Mouse (Mus musculus) common myeloid progenitor, adult 5-6 weeks (primary cell): ENCODE results near the gene Usp54. TPM values are rescaled to one million over a fixed set of nuclear protein-coding genes. Genes with fewer than 3 reads are reported as not detected.
A peak's percentile ranks its signal among the peaks of the same experiment; 100 is the strongest.

Source experiments
- ATAC-seq: replicated peaks from 2 replicates; pipeline ENCODE4 v1.8.0; 2016; ENCODE audit warnings: low read depth, mild to moderate bottlenecking, moderate TSS enrichment, inconsistent platforms; ENCODE audit not compliant: poor library complexity, severe bottlenecking
- total RNA-seq: library from RNA; stranded (forward); fragments of 200-1000, 187-1606 nt; gene quantifications from 2 replicates; pipeline ENCODE4 v1.2.3, GENCODE M21; 2017

Usp54 gene
- total RNA-seq = 8.3 and 8.6 TPM in 2 replicates

GRCm38 (mm10) chr14:20640644-20641437 lies at the start of gene Usp54:
Usp54 (minus strand) TSS chr14:20641063.
- ATAC-seq = peak; percentile 98

DNA sequence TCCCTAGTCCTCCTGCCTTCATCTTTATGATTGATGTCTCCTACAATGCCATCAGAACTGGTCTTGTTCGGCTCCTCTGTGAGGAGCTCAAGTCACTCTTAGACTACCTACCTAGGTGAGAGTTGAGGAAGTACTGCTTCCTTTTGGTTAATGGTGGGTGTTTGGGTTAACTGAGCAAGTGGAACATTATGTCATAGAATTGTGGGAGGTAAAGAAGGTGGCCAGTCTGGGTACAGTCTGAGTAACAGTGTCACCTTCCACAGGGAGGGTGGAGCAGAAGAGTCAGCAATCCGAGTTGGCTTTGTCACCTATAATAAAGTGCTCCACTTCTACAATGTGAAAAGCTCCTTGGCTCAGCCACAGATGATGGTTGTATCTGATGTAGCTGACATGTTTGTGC lies 48.1 kb upstream of the Usp54 start:
- ATAC-seq = no peak

DNA sequence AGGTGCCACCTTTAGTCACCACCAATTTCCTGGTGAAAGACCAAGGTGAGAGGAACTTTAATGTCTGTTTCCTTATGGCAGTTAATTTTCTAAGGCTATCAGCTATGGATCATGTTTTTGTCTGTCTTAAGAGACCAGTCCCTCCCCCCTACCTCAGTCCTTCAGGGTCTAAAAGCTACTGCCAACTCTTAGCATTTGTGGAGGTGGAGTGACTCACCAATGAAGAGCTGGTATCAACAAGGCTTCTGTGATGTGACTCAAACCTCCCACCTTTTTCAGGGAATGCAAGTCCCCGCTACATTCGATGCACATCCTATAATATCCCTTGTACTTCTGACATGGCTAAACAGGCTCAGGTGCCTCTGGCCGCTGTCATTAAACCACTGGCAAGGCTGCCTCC lies 45.7 kb upstream of the Usp54 start:
- no peak for ATAC-seq

GRCm38 (mm10) chr14:20682498-20682897 lies 41.6 kb upstream of the Usp54 start:
- ATAC-seq = peak; percentile 77

DNA sequence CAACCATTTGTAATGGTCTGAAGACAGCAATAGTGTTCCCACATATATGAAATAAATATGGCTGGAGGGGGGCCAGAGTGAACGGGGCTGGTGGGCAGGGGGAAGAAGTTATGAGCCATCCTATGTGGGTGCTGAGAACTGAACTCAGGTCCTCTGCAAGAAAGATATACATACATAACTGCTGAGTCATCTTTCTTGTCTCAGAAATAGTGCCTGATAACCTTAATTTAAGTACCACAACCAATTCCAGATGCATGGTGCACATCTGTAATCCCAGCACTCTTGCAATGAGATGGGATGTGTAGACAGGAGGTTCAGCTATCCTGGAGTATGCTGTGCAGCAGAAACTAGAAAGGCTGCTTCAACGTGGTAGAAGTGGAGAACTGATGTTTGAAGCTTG lies 40.9 kb upstream of the Usp54 start:
- no peak for ATAC-seq

DNA sequence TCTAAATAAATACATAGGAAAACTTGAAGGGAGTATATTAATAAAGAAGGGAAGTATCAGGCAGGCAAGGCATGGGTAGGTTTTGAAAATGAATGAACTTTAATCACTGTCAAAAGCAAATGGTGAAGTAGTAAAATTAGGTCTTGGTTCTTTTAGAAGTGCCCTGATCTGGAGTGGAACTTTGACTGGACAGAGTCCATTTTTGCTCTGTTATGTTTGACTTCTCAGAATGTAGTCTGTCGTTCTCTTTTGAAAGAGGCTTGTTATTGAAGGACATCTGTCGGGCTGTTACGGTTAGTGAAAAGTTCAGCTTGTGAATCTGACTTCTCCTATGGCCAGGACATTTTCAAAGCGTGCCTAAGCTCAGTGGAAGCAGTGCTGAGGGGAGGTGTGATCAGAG lies 37.0 kb upstream of the Usp54 start:
- ATAC-seq = no peak

- ATAC-seq = peak; percentile 89
Measured at GRCm38 (mm10) chr14:20674064-20674833, 33.4 kb upstream of the Usp54 start, which contains the start of gene Sec24c. Sec24c (plus strand) TSS chr14:20674308.

GRCm38 (mm10) chr14:20673735-20674063 lies 32.8 kb upstream of the Usp54 start:
- ATAC-seq = peak; percentile 36

DNA sequence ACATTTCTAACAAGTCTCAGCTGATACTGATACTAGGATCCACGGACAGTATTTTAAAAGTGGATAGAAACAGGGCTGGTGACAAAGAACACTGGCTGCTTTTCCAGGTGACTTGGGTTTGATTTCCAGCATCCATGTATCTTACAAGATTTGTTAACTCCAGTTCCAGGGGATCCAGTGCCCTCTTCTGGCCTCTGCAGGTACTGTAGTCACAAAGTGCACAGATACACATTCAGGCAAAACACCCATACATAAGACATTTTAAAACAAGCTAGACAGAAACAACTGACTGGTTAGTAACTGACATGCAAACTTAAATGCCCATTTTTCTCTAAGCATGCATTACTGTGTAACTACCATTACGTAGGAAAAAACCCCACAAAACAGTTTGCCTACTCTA lies 32.1 kb upstream of the Usp54 start:
- no peak for ATAC-seq

GRCm38 (mm10) chr14:20668154-20668810 lies 27.4 kb upstream of the Usp54 start, which contains the start of gene Synpo2l:
Synpo2l (minus strand) TSS chr14:20668354.
- ATAC-seq = no peak

DNA sequence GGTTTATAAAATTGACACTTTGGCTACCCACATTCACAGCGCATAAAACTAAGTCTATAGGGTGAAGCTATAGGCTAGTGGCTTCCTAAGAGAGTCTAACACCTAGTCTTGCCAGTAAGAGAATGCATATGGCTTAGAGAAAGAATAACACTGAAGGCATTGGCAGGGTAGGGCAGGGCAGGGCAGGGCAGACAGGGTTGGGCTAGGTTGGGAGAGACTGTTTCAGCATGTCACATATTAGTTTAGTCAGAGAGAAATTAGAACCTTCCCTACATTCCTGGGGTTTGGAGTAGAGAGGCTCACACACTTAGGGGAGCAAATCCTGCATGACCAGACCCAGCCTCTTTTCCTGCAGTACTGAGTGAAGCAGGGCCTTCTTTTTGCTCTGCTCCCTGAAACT lies 26.6 kb upstream of the Usp54 start:
- ATAC-seq = no peak

DNA sequence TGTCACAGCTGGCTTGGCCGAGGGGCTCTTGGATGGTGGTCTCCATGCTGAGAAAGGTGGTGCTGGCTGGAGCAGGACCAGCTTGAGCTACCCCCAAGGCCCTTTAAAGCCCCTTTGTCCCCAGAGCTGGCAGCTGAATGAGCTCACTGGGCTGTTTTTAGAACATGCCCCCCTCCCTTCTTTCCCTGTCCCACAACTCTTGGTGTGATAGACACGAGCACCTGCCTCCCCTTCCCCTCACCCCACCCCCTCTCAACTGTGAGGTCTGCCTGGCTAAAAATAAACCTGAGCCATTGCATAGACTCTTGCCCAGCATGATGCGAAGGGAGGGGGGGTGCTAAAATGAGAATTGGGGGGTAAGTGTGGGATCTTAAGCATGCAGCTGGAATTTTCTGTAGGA lies 23.6 kb upstream of the Usp54 start:
- ATAC-seq = no peak

DNA sequence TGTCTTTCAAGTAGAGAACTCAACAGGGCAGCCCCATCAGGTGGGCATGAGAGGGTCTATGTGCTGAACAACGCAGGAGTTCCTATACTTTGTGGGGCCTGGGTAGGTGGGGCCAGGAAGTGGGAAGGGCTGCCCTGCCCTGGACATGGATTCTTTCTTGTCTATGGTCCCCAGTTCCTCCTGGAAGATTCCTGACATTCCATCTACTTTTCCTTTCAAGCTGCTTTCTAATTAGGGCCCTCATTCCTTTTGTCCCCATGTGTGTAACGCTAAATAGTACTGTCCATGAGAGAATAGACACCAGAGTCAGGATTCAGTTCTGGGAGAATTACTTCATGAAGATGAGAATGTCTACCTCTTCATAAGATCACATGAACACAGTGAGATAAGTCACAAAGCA lies 22.7 kb upstream of the Usp54 start:
- ATAC-seq = no peak

DNA sequence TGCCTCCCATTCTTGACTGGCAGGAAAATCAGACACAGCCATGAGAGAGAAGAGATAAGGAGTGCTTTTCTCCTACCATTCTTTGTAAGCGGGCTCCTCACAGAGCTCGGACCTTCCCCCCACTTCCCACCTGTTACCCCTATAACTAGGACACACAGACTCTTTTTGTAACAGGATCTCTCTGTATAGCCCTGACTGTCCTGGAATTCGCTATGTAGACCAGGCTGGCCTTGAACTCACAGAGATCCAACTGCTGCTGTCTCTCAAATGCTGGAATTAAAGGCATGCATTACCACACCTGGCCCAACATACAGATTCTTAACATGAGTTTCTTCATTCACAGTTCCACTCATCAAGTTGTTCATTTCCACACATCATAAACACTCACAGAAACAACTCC lies 21.9 kb upstream of the Usp54 start:
- ATAC-seq = no peak

DNA sequence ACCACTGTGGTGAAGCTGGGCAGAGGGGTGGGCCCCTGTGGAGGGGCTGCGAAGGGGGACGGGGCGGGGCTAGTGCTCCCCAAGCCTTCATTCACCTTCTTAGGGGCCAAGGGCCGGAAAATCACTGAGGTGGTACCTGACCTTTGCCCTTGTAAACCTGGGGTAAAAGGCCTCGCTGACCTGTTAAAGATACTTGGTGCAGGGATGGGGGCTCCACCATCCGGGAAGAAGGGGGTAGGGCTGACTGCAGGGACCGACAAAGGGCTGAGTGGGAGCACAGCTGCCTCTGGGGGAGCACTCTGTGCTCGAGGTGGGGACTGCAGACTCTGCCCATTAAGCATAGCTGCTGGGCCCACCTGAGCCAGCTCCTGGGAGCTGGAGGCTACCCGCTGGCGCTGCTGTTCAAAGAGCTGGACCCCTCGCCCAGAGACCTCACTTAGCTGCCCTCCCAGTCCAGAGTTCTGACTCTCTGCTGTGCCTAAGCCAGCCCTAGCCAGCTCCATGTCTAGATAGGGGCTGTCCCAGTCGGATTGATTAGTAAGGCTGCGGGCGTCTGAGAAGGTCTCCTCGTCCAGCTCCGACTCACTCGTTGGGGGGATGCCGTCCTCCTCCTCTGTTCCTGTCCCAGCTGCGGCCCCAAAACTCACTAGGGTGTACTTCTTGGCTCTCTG lies 20.9 kb upstream of the Usp54 start:
- no peak for ATAC-seq

GRCm38 (mm10) chr14:20660827-20661660 lies 20.2 kb upstream of the Usp54 start:
- ATAC-seq = peak; percentile 93

- ATAC-seq = no peak
Measured at GRCm38 (mm10) chr14:20659687-20660086, 18.8 kb upstream of the Usp54 start.

DNA sequence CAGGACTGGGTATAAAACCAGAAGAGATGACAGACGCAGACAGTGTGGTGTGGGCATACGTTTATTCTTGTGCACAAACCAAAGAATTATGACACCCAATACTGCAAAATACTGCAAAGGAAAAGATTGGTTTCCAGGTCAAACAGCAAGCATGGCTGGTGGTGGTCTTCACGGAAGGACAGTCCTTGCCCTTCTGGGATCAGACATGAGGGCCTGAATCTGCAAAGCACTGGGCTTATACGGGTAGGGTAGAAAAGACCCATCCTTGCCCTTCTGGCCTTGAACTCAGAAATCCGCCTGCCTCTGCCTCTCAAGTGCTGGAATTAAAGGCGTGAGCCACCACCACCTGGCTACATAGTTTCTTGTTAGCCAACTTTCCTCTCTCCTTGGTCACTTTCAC lies 18.0 kb upstream of the Usp54 start:
- ATAC-seq = no peak

GRCm38 (mm10) chr14:20658326-20658725 lies 17.5 kb upstream of the Usp54 start:
- no peak; the same call in 1 of the 2 replicates for ATAC-seq

- ATAC-seq = no peak
Measured at GRCm38 (mm10) chr14:20656361-20656760, 15.5 kb upstream of the Usp54 start, which contains the start of gene Myoz1. Myoz1 (minus strand) TSS chr14:20656540.
